Mouse (Mus musculus): Measurements from ENCODE around the gene Zfp592. TPM values are rescaled to one million over a fixed set of nuclear protein-coding genes. Genes with fewer than 3 reads are reported as not detected.
A peak's percentile ranks its signal among the peaks of the same experiment; 100 is the strongest.

The Zfp592 gene
- polyA plus RNA-seq, 1 experiment: 17.3 TPM

DNA sequence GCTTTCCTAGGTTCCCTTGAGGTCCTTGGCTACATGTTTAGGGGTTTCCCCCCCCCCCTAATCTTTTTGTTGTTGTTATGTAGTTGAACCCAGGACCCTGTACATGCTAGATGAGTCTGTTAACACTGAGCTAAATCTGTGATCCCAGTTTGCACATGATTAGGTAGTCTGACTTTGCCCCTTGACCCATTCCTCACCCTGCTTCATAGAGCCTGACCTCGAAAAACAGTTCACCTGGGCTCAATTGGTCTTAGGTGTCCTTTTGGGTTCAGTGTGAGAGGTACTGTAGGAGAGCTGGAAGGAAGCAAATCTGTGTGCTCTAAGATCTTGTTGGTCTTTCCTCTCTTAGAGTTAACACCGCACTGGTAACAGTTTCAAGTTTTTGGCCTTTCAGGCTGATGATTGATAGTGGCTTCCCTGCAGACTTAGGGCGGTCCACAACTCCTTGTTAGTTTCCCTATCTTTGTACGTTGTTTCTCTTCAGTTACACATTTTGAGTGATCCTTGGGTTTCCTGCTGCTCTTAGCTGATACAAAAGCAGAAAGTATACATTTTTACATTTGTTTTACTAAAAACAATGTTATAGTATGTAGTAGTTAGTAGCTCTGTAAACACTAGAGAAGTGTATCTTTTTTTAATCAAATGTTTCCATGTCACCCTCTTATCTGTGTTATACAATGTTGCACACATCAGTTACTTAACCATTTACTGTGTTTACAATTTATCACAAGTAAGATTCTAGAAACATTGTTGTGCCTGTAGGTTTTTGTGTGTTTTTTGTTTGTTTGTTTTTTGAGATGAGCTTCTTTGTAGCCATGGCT, 5.5 kb upstream of the Zfp592 start:
- no peaks in the 10 kb centered on the region for H3K27me3 ChIP-seq (ENCODE audit: control insufficient read depth, insufficient read depth, low read length)
- TF ChIP-seq POLR2A (IDR thresholded peaks at IDR 0.05; ENCODE audit: borderline replicate concordance, insufficient read depth, low read length) (no peak), CTCF (IDR thresholded peaks at IDR 0.05; ENCODE audit: borderline replicate concordance, insufficient read depth, low read depth, low read length) (no peak)
- H3K27ac ChIP-seq (ENCODE audit: insufficient read depth, low read length): no peak overlapping the region
- H3K4me3 ChIP-seq (replicated peaks; ENCODE audit: insufficient read depth, low read depth, low read length): no peak overlapping the region
- 87% methylated on average over 4 of the region's 4 CpGs for WGBS
- peaks cover 2% of the 10 kb centered on the region; the same call in 1 of the 2 replicates for H3K4me1 ChIP-seq (ENCODE audit: control insufficient read depth, insufficient read depth, low read length)
- DNase-seq: no peak

DNA sequence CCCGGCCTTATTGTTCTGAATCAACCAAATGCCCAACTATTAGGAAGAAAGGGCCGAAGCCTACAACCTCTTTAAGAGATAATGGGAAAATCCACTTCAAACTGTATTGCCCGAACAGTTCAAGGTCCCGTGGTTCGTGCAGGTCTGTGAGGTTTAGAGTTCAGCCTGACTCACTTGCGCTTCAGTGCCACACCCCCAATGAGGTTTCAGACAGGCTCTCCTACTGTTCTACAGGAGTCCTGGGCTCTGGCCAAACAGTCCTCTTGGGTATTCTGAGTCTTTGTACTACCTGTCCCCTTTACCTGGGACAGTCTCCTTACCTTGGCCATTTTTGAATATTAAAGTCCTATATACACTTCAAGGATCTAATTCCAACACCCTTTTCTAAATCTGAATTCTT, 3.2 kb upstream of the Zfp592 start:
- TF ChIP-seq CTCF (IDR thresholded peaks at IDR 0.05; ENCODE audit: borderline replicate concordance, insufficient read depth, low read depth, low read length) (no peak), POLR2A (IDR thresholded peaks at IDR 0.05; ENCODE audit: borderline replicate concordance, insufficient read depth, low read length) (no peak)
- WGBS: 96% methylated on average over 6 of the region's 6 CpGs

GRCm38 (mm10) chr7:80991589-80991988, 1.9 kb upstream of the Zfp592 start:
- Histone ChIP-seq H3K4me1 (ENCODE audit: control insufficient read depth, insufficient read depth, low read length) (peaks cover 2% of the 10 kb centered on the region; the same call in 1 of the 2 replicates), H3K27me3 (ENCODE audit: control insufficient read depth, insufficient read depth, low read length) (no peaks in the 10 kb centered on the region), H3K4me3 (replicated peaks; ENCODE audit: insufficient read depth, low read depth, low read length) (no peak overlapping the region), H3K27ac (ENCODE audit: insufficient read depth, low read length) (no peak overlapping the region)
- TF ChIP-seq POLR2A (IDR thresholded peaks at IDR 0.05; ENCODE audit: borderline replicate concordance, insufficient read depth, low read length) (no peak), CTCF (IDR thresholded peaks at IDR 0.05; ENCODE audit: borderline replicate concordance, insufficient read depth, low read depth, low read length) (no peak)
- DNase-seq: no peak
- WGBS: 96% methylated on average over 5 of the region's 5 CpGs

More for the DNA sequence above, 3.2 kb upstream of the Zfp592 start:
- Histone ChIP-seq H3K27ac (ENCODE audit: insufficient read depth, low read length) (no peak overlapping the region), H3K27me3 (ENCODE audit: control insufficient read depth, insufficient read depth, low read length) (no peaks in the 10 kb centered on the region), H3K4me3 (replicated peaks; ENCODE audit: insufficient read depth, low read depth, low read length) (no peak overlapping the region), H3K4me1 (ENCODE audit: control insufficient read depth, insufficient read depth, low read length) (peaks cover 2% of the 10 kb centered on the region; the same call in 1 of the 2 replicates)
- no peak for DNase-seq

- TF ChIP-seq CTCF (IDR thresholded peaks at IDR 0.05; ENCODE audit: borderline replicate concordance, insufficient read depth, low read depth, low read length) (no peak), POLR2A (IDR thresholded peaks at IDR 0.05; ENCODE audit: borderline replicate concordance, insufficient read depth, low read length) (no peak)
- WGBS: 67% methylated on average over 6 of the region's 6 CpGs
- Histone ChIP-seq H3K4me1 (ENCODE audit: control insufficient read depth, insufficient read depth, low read length) (peaks cover 2% of the 10 kb centered on the region; the same call in 1 of the 2 replicates), H3K27ac (ENCODE audit: insufficient read depth, low read length) (no peak overlapping the region), H3K27me3 (ENCODE audit: control insufficient read depth, insufficient read depth, low read length) (no peaks in the 10 kb centered on the region), H3K4me3 (replicated peaks; ENCODE audit: insufficient read depth, low read depth, low read length) (peak overlapping the region; percentile 99)
- no peak for DNase-seq
Observed at GRCm38 (mm10) chr7:80992063-80992462, 1.4 kb upstream of the Zfp592 start.

DNA sequence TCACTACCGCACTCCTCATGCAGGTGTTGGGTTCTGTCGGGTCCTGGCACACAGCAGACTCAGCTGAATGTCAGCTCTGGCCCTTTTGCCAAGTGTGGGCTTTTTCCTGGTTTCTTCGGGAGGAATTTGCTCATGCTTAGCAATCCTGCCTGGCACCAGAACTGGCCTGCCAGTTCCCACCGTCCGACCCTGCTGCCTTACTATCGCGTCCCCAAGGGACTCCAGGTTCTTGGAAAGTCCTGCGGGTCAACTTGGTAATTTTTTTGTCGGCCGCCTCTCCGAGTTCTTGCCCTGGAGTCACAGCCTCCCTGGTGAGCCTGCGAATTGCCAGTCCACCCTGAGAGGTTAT, 876 bp upstream of the Zfp592 start:
- TF ChIP-seq CTCF (IDR thresholded peaks at IDR 0.05; ENCODE audit: borderline replicate concordance, insufficient read depth, low read depth, low read length) (no peak), POLR2A (IDR thresholded peaks at IDR 0.05; ENCODE audit: borderline replicate concordance, insufficient read depth, low read length) (no peak)
- H3K4me3 ChIP-seq (replicated peaks; ENCODE audit: insufficient read depth, low read depth, low read length): peak overlapping the region; percentile 99
- 0% methylated on average over 12 of the region's 12 CpGs for WGBS
- no peaks in the 10 kb centered on the region for H3K27me3 ChIP-seq (ENCODE audit: control insufficient read depth, insufficient read depth, low read length)
- peaks cover 2% of the 10 kb centered on the region; the same call in 1 of the 2 replicates for H3K4me1 ChIP-seq (ENCODE audit: control insufficient read depth, insufficient read depth, low read length)
- peak in 1 of 2 experiments; percentile 44 for DNase-seq
- peak overlapping the region; percentile 87 for H3K27ac ChIP-seq (ENCODE audit: insufficient read depth, low read length)

DNA sequence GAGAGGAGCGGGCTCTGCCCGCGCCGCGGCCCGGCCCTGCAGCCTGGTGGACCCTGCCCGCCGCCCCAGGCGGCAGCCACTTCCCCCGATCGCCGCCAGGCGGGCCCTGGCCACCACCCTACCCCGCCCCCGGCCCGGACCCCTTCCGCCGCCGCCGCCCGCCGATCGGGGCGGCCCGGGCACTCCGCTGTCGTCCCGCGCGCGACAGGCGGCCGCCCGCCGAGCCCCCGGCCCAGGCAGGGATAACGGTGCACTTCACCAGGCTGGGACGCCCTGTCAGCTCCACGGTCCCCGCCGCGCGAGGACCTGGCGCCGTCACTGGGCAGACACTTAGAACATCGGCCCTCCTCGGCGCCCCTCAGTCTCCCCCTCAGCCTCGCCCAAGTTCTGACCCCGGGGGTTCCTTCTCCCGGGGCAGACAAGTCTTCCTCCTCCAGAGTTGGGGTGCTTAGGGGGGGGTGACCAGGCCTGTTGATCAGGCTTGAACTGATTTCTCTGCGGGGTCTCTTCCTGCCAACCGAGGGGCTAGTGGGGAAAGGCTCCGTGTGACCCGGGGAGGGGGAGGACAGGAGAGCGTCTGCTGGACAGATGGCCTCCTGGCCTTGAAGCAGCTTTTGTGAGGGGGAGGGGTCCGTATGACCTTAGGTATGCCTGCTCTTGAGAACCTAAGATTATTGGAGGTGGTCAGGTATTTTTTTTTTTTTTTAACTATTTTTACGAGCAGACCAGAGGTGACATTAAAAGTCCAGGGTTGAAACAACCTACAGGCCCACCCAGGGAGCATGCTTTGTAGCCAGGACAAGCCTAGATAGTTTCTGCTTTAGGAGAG, 567 bp downstream of the Zfp592 start:
- WGBS: under 1% methylated on average over 57 of the region's 58 CpGs
- DNase-seq: peak; percentile 31 to 52

DNA sequence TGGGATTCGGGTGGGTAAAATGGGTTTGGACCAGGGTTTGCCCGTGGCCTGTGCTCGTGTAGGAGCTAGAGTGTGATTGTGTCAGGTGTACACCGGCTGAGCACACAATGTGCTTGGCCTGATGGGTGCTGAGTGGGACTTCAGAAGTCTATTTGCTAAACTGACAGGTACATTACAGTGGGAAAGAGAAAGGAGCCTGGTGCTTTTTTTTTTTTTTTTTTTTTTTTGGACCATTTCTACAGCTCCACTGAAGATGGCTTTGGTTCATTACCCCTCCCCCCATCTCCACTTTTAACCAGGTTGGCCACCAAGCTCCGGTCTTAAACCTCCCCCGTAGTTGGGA, 1.2 kb downstream of the Zfp592 start:
- DNase-seq: no peak
- WGBS: 4% methylated on average over 6 of the region's 6 CpGs
- no peak for TF ChIP-seq CTCF (IDR thresholded peaks at IDR 0.05; ENCODE audit: borderline replicate concordance, insufficient read depth, low read depth, low read length)

More for the DNA sequence above, 567 bp downstream of the Zfp592 start:
- no peaks in the 10 kb centered on the region for H3K27me3 ChIP-seq (ENCODE audit: control insufficient read depth, insufficient read depth, low read length)
- peaks cover 2% of the 10 kb centered on the region; the same call in 1 of the 2 replicates for H3K4me1 ChIP-seq (ENCODE audit: control insufficient read depth, insufficient read depth, low read length)
- H3K27ac ChIP-seq (ENCODE audit: insufficient read depth, low read length): peak overlapping the region; percentile 92
- no peak for TF ChIP-seq CTCF (IDR thresholded peaks at IDR 0.05; ENCODE audit: borderline replicate concordance, insufficient read depth, low read depth, low read length)
- no peak for TF ChIP-seq POLR2A (IDR thresholded peaks at IDR 0.05; ENCODE audit: borderline replicate concordance, insufficient read depth, low read length)
- peak overlapping the region; percentile 99 for H3K4me3 ChIP-seq (replicated peaks; ENCODE audit: insufficient read depth, low read depth, low read length)

More for the DNA sequence above, 1.2 kb downstream of the Zfp592 start:
- no peaks in the 10 kb centered on the region for H3K27me3 ChIP-seq (ENCODE audit: control insufficient read depth, insufficient read depth, low read length)
- H3K27ac ChIP-seq (ENCODE audit: insufficient read depth, low read length): peak overlapping the region; percentile 92; the same call in 1 of the 2 replicates
- peak overlapping the region; percentile 99 for H3K4me3 ChIP-seq (replicated peaks; ENCODE audit: insufficient read depth, low read depth, low read length)
- peaks cover 2% of the 10 kb centered on the region; the same call in 1 of the 2 replicates for H3K4me1 ChIP-seq (ENCODE audit: control insufficient read depth, insufficient read depth, low read length)
